Mouse (Mus musculus) small intestine, adult 2 months (tissue): ENCODE results near the gene Nsd1. TPM values are rescaled to one million over a fixed set of nuclear protein-coding genes. Genes with fewer than 3 reads are reported as not detected.

ENCODE experiments used
- H3K27ac ChIP-seq: fragments of 200-500 bp; 2 replicates; pipeline ENCODE4 v1.5.1; 2012; ENCODE audit warnings: low read depth, low read length, control low read depth, inconsistent platforms; ENCODE audit not compliant: insufficient read depth
- H3K27me3 ChIP-seq: fragments of 200-500 bp; 2 replicates; pipeline ENCODE4 v1.6.1; 2012; ENCODE audit warnings: mild to moderate bottlenecking, moderate library complexity, low read length, inconsistent platforms; ENCODE audit not compliant: control insufficient read depth, insufficient read depth
- H3K36me3 ChIP-seq: fragments of 200-500 bp; 2 replicates; pipeline ENCODE4 v1.6.1; 2012; ENCODE audit warnings: mild to moderate bottlenecking, low read length, control low read depth, inconsistent platforms; ENCODE audit not compliant: control insufficient read depth, insufficient read depth
- H3K4me1 ChIP-seq: fragments of 200-500 bp; 2 replicates; pipeline ENCODE4 v1.6.1; 2012; ENCODE audit warnings: low read length, inconsistent platforms, mixed read lengths; ENCODE audit not compliant: control insufficient read depth, insufficient read depth, insufficient read length
- H3K4me3 ChIP-seq: fragments of 200-500 bp; 2 replicates; pipeline ENCODE4 v1.5.1; 2012; ENCODE audit warnings: low read depth, mild to moderate bottlenecking, control low read depth, inconsistent platforms, low read length, moderate library complexity
- CTCF ChIP-seq: fragments of 200-500 bp; IDR thresholded peaks from 2 replicates; pipeline ENCODE4 v1.5.1; 2012; ENCODE audit warnings: low read depth, mild to moderate bottlenecking, control low read depth, inconsistent platforms, low read length, moderate library complexity, mixed read lengths; ENCODE audit not compliant: insufficient replicate concordance, insufficient read length; ENCODE audit errors: extremely low read depth
- POLR2A ChIP-seq: fragments of 200-500 bp; IDR thresholded peaks from 2 replicates; pipeline ENCODE4 v1.6.1; 2012; ENCODE audit warnings: low read depth, mild to moderate bottlenecking, control low read depth, inconsistent platforms, low read length, moderate library complexity
- WGBS: fragments of 180-500 bp; shearing (Covaris S2); methylation state at CpG from one replicate; pipeline ENCODE4 v1.1.7; 2018; 5-methylcytosine and 5-hydroxymethylcytosine counted together
- polyA plus RNA-seq: library from polyadenylated mRNA; depleted of rRNA; stranded (reverse); fragments of >200 nt; gene quantifications from 2 replicates; pipeline ENCODE4 v1.2.3, GENCODE M21; 2012; rRNA removed

Nsd1 gene
- polyA plus RNA-seq, 1 experiment, result 16.3 TPM

- WGBS, result under 1% methylated on average over 32 of the region's 32 CpGs
- Histone ChIP-seq H3K27ac (peak overlapping the region; percentile 93), H3K4me3 (peak overlapping the region; percentile 79), H3K4me1 (peaks cover 11% of the 10 kb centered on the region), H3K36me3 (peaks cover 26% of the 10 kb centered on the region), H3K27me3 (no peaks in the 10 kb centered on the region)
- no peak for TF ChIP-seq CTCF
- TF ChIP-seq POLR2A, result no peak
Observed at GRCm38 (mm10) chr13:55361974-55362452, 152.4 kb downstream of the Nsd1 start.

- Histone ChIP-seq H3K27ac (peak within 1 kb of the TSS; percentile 93), H3K36me3 (peaks cover 23% of the 10 kb centered on the region), H3K4me3 (peak within 1 kb of the TSS; percentile 79), H3K27me3 (no peaks in the 10 kb centered on the region), H3K4me1 (peaks cover 11% of the 10 kb centered on the region)
- TF ChIP-seq CTCF, result no peak
- TF ChIP-seq POLR2A, result peak; percentile 88
- under 1% methylated on average over 35 of the region's 35 CpGs for WGBS
Observed at GRCm38 (mm10) chr13:55362453-55363060, 153.0 kb downstream of the Nsd1 start, which contains the start of gene Lman2. Gene Lman2, minus strand, starts transcription at chr13:55362783.

Other genes starting within 250 kb of the Nsd1 start
- 1.7 and 1.8 TPM in 2 replicates for gene Hk3, start 188.4 kb upstream of the Nsd1 start, polyA plus RNA-seq
- gene Uimc1, start 109.5 kb upstream of the Nsd1 start, polyA plus RNA-seq, result 0.61 and 1.5 TPM in 2 replicates
- 4.0 and 4.1 TPM in 2 replicates for gene Zfp346, start 104.5 kb upstream of the Nsd1 start, polyA plus RNA-seq
- not detected in 2 replicates for gene Gm17617, start 76.2 kb upstream of the Nsd1 start, polyA plus RNA-seq
- gene Fgfr4, start 57.1 kb upstream of the Nsd1 start, polyA plus RNA-seq, result 2.9 and 4.8 TPM in 2 replicates
- gene Prelid1, start 110.7 kb downstream of the Nsd1 start, polyA plus RNA-seq, result 383 and 921 TPM in 2 replicates
- gene Rab24, start 112.2 kb downstream of the Nsd1 start, polyA plus RNA-seq, result 54.9 and 101 TPM in 2 replicates
- 5.1 and 8.5 TPM in 2 replicates for gene Mxd3, start 120.0 kb downstream of the Nsd1 start, polyA plus RNA-seq
- 63.0 and 107 TPM in 2 replicates for gene Lman2, start 153.0 kb downstream of the Nsd1 start, polyA plus RNA-seq
- gene Rgs14, start 159.9 kb downstream of the Nsd1 start, polyA plus RNA-seq, result 5.9 and 14.6 TPM in 2 replicates
- gene Slc34a1, start 188.4 kb downstream of the Nsd1 start, polyA plus RNA-seq, result 0.05 and 0.60 TPM in 2 replicates
- not detected in 2 replicates for gene Pfn3, start 205.4 kb downstream of the Nsd1 start, polyA plus RNA-seq
- 0.41 and 0.60 TPM in 2 replicates for gene F12, start 217.0 kb downstream of the Nsd1 start, polyA plus RNA-seq
- 21.1 and 38.4 TPM in 2 replicates for gene Grk6, start 235.3 kb downstream of the Nsd1 start, polyA plus RNA-seq